In the genomic region with DNA sequence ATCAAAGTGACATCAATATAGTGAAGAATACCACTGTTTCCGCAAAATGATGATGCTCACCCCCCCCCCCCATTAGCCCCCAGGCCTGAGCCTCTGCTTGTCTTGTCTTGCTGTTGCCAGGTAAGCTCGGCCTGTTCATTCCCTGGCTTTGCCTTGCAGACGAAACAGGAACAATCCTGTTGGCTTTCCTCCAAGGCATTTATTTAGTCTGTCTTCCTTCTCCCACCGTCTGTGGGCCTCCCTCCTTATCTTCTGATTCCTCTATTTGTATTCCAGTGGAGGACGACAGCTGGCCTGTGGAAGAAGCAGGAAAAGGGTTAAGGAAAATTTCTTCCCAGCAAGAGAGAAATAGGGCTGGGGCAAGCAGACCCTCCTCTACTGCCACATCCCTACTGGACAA, we compare ENCODE assay signal across 16 mouse cellular contexts.
DNase-seq lines count a peak whose midpoint lies in the region; ATAC-seq lines count a peak whose summit lies in the region.
"Had no signal": no experiment of that assay in that cellular context is flagged by ENCODE, and none has a peak within 500 bp of the region (broad histone marks: within the 10 kb centered on the region; RNA-seq: fewer than 3 reads in every experiment).

No protein-coding gene starts in this region.

- no peak overlapping the region for H3K9ac ChIP-seq in kidney, embryonic 14.5 days (ENCODE audit: low read depth, low read length)
- H3K9ac ChIP-seq in midbrain, embryonic 14.5 days (replicated peaks; ENCODE audit: low read length) = no peak overlapping the region
- H3K9ac ChIP-seq in midbrain, embryonic 15.5 days = no peak overlapping the region
- H3K9ac ChIP-seq in intestine, embryonic 15.5 days = no peak overlapping the region
- H3K9ac ChIP-seq: heart, embryonic 15.5 days; hindbrain, embryonic 13.5 days had no signal

- no peaks in the 10 kb centered on the region for H3K9me3 ChIP-seq in kidney, embryonic 14.5 days (ENCODE audit: control insufficient read depth, low read length)
- no peaks in the 10 kb centered on the region for H3K9me3 ChIP-seq in midbrain, embryonic 14.5 days (ENCODE audit: control insufficient read depth, low read length)
- H3K9me3 ChIP-seq in midbrain, embryonic 15.5 days = no peaks in the 10 kb centered on the region
- no peaks in the 10 kb centered on the region for H3K9me3 ChIP-seq in intestine, embryonic 15.5 days
- H3K9me3 ChIP-seq: heart, embryonic 15.5 days; hindbrain, embryonic 13.5 days had no signal

- no peaks in the 10 kb centered on the region for H3K27me3 ChIP-seq in kidney, embryonic 14.5 days (ENCODE audit: control insufficient read depth, insufficient read depth, low read length)
- H3K27me3 ChIP-seq in midbrain, embryonic 14.5 days (ENCODE audit: control insufficient read depth, insufficient read depth, low read length) = no peaks in the 10 kb centered on the region
- H3K27me3 ChIP-seq in midbrain, embryonic 15.5 days (replicated peaks) = no peaks in the 10 kb centered on the region
- no peaks in the 10 kb centered on the region for H3K27me3 ChIP-seq in intestine, embryonic 15.5 days (replicated peaks)
- H3K27me3 ChIP-seq: heart, embryonic 15.5 days had no signal

- no peaks in the 10 kb centered on the region for H3K36me3 ChIP-seq in kidney, embryonic 14.5 days (ENCODE audit: control insufficient read depth, insufficient read depth, low read length)
- H3K36me3 ChIP-seq in midbrain, embryonic 14.5 days (ENCODE audit: control insufficient read depth, insufficient read depth, low read length) = no peaks in the 10 kb centered on the region
- no peaks in the 10 kb centered on the region for H3K36me3 ChIP-seq in midbrain, embryonic 15.5 days (replicated peaks)
- H3K36me3 ChIP-seq in intestine, embryonic 15.5 days = no peaks in the 10 kb centered on the region
- H3K36me3 ChIP-seq: heart, embryonic 15.5 days; hindbrain, embryonic 13.5 days had no signal

- intact Hi-C loops in left cerebral cortex, postnatal 4 days (cut with DNase I) = no loop called here

- DNase-seq in kidney, adult 18-20 months = no peak
- peak; percentile 35 for DNase-seq in midbrain, embryonic 14.5 days
- DNase-seq in left cerebral cortex, postnatal 4 days = no peak
- DNase-seq in urinary bladder, postnatal 4 days (ENCODE audit: low spot score in 2 of 2) = no peak
- DNase-seq: cerebellum, postnatal 14 days; gastrocnemius, postnatal 25 days; lung, postnatal 4 days; right cerebral cortex, postnatal 4 days; thymus, postnatal 25 days had no signal

- H3K27ac ChIP-seq in kidney, embryonic 14.5 days (ENCODE audit: low read depth, low read length) = 0 out of 2 replicates have a peak overlapping the region, but pooled peaks have one; percentile 32
- no peak overlapping the region for H3K27ac ChIP-seq in midbrain, embryonic 14.5 days (replicated peaks; ENCODE audit: low read depth, low read length)
- no peak overlapping the region for H3K27ac ChIP-seq in midbrain, embryonic 15.5 days
- peak overlapping the region; percentile 72 for H3K27ac ChIP-seq in intestine, embryonic 15.5 days
- H3K27ac ChIP-seq: heart, embryonic 15.5 days; hindbrain, embryonic 13.5 days; kidney, postnatal 0 days had no signal

- no peak overlapping the region for H3K4me3 ChIP-seq in kidney, embryonic 14.5 days (ENCODE audit: low read length)
- no peak overlapping the region for H3K4me3 ChIP-seq in midbrain, embryonic 14.5 days (replicated peaks; ENCODE audit: low read depth, low read length)
- no peak overlapping the region for H3K4me3 ChIP-seq in midbrain, embryonic 15.5 days
- H3K4me3 ChIP-seq in intestine, embryonic 15.5 days (replicated peaks) = no peak overlapping the region
- H3K4me3 ChIP-seq: heart, embryonic 15.5 days; hindbrain, embryonic 13.5 days had no signal

- H3K4me2 ChIP-seq in kidney, embryonic 14.5 days (replicated peaks; ENCODE audit: low read depth, low read length) = no peak overlapping the region
- H3K4me2 ChIP-seq in midbrain, embryonic 14.5 days (ENCODE audit: low read length) = no peak overlapping the region
- no peak overlapping the region for H3K4me2 ChIP-seq in midbrain, embryonic 15.5 days
- H3K4me2 ChIP-seq in intestine, embryonic 15.5 days (replicated peaks) = no peak overlapping the region
- H3K4me2 ChIP-seq: heart, embryonic 15.5 days; hindbrain, embryonic 13.5 days had no signal

- H3K4me1 ChIP-seq in kidney, embryonic 14.5 days (ENCODE audit: control insufficient read depth, insufficient read depth, low read length) = peaks cover 10% of the 10 kb centered on the region
- 0 out of 2 replicates have a peak, but pooled peaks cover 3% of the 10 kb centered on the region for H3K4me1 ChIP-seq in midbrain, embryonic 14.5 days (ENCODE audit: control insufficient read depth, insufficient read depth, low read length)
- H3K4me1 ChIP-seq in midbrain, embryonic 15.5 days = no peaks in the 10 kb centered on the region
- peaks cover 21% of the 10 kb centered on the region for H3K4me1 ChIP-seq in intestine, embryonic 15.5 days (replicated peaks)

- WGBS in kidney, embryonic 14.5 days = 45% methylated on average over 5 of the region's 5 CpGs
- 38% methylated on average over 5 of the region's 5 CpGs for WGBS in midbrain, embryonic 14.5 days
- WGBS in midbrain, embryonic 15.5 days = 31% methylated on average over 5 of the region's 5 CpGs
- WGBS in intestine, embryonic 15.5 days = 14% methylated on average over 5 of the region's 5 CpGs

- ATAC-seq in kidney, embryonic 14.5 days (ENCODE audit: low FRiP score, low TSS enrichment) = no peak
- ATAC-seq in midbrain, embryonic 14.5 days (ENCODE audit: low FRiP score, low TSS enrichment) = no peak
- ATAC-seq in midbrain, embryonic 15.5 days (replicated peaks) = no peak
- ATAC-seq in intestine, embryonic 15.5 days = peak; percentile 71
- ATAC-seq: midbrain, embryonic 16.5 days had no signal

Comparison
In these comparisons a context has a peak if more than half of its experiments do, and no peak if none do; other contexts are left out.
1. H3K27ac ChIP-seq: peak in kidney, embryonic 14.5 days (single experiment) and intestine, embryonic 15.5 days (single experiment); none in midbrain, embryonic 14.5 days (single experiment) and midbrain, embryonic 15.5 days (single experiment).